Mouse (Mus musculus) liver, embryonic 13.5 days (tissue): ENCODE data around the gene Hoxc12. TPM values are rescaled to one million over a fixed set of nuclear protein-coding genes. Genes with fewer than 3 reads are reported as not detected.
A peak's percentile ranks its signal among the peaks of the same experiment; 100 is the strongest.

ENCODE experiments used
- ATAC-seq: fragments of 200-750 bp; cut with Nextera tagmentation; 2 replicates; pipeline ENCODE4 v1.8.0; 2017; ENCODE audit warnings: low read depth, mild to moderate bottlenecking, moderate number of reproducible peaks, moderate library complexity
- DNase-seq: peaks from one replicate; pipeline ENCODE4 v3.0.0; 2022
- H3K27ac ChIP-seq: fragments of 300-500 bp; sonication (generic); 2 replicates; pipeline ENCODE4 v1.5.1; 2015; ENCODE audit warnings: moderate library complexity, mild to moderate bottlenecking, inconsistent platforms
- H3K27me3 ChIP-seq: fragments of 300-500 bp; sonication (generic); 2 replicates; pipeline ENCODE4 v1.6.1; 2015; ENCODE audit warnings: mild to moderate bottlenecking, inconsistent platforms
- H3K36me3 ChIP-seq: fragments of 300-500 bp; sonication (generic); 2 replicates; pipeline ENCODE4 v1.6.1; 2015; ENCODE audit warnings: mild to moderate bottlenecking, inconsistent platforms
- H3K4me1 ChIP-seq: fragments of 300-500 bp; sonication (generic); replicated peaks from 2 replicates; pipeline ENCODE4 v1.6.1; 2015; ENCODE audit warnings: inconsistent platforms
- H3K4me2 ChIP-seq: fragments of 300-500 bp; sonication (generic); 2 replicates; pipeline ENCODE4 v1.6.1; 2015; ENCODE audit warnings: inconsistent platforms, mild to moderate bottlenecking, moderate library complexity
- H3K4me3 ChIP-seq: fragments of 300-500 bp; sonication (generic); replicated peaks from 2 replicates; pipeline ENCODE4 v1.5.1; 2015; ENCODE audit warnings: mild to moderate bottlenecking, inconsistent platforms
- H3K9ac ChIP-seq: fragments of 300-500 bp; sonication (generic); 2 replicates; pipeline ENCODE4 v1.6.1; 2015; ENCODE audit warnings: mild to moderate bottlenecking, inconsistent platforms
- H3K9me3 ChIP-seq: fragments of 300-500 bp; sonication (generic); replicated peaks from 2 replicates; pipeline ENCODE4 v1.6.1; 2016; ENCODE audit warnings: inconsistent platforms
- WGBS: fragments of 180-500 bp; shearing (Covaris S2); methylation state at CpG from one replicate; pipeline ENCODE4 v1.1.7; 2015; ENCODE audit not compliant: insufficient replicate concordance; 5-methylcytosine and 5-hydroxymethylcytosine counted together
- polyA plus RNA-seq: library from polyadenylated mRNA; unstranded; fragments of >200 nt; fragmentation: Nextera tagmentation; extraction: Ambion mirVana; gene quantifications from 2 replicates; pipeline ENCODE4 v1.2.1, GENCODE M21; 2015

Hoxc12 gene
- polyA plus RNA-seq, 1 experiment from 2014 or later, result not detected

DNA sequence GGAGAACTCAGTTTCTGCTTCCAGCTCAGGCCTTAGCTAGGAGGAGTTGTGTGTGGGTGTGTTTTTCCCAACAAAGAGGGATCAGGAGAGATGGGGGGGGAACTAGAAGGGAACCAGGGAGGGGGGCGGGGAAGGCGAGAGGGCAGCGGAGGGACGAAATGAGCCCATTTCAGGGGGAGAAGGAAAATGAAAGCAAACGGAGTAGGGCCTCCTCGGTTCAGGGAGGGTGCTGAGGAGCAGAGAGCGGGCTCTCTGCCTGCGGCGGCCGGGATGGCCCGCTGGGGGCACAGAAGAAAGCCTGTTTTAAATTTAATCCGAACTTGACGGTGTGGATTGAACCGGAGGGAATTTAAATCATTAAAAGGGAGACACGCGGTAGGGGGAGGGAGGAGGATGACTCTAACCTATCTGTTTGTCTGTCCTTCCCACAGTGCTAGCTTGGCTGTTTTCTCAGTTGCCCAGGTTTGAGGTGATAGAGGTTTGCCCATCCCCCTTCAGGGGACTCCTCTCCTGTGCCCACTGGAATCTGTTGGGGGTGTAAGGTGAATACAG, 40.9 kb downstream of the Hoxc12 start:
- Histone ChIP-seq H3K9me3 (no peaks in the 10 kb centered on the region), H3K4me1 (0 out of 2 replicates have a peak, but pooled peaks cover 6% of the 10 kb centered on the region), H3K9ac (no peak overlapping the region), H3K4me3 (peak overlapping the region; percentile 23), H3K27me3 (peaks cover 100% of the 10 kb centered on the region), H3K4me2 (peak overlapping the region; percentile 32; the same call in 1 of the 2 replicates), H3K36me3 (no peaks in the 10 kb centered on the region), H3K27ac (no peak overlapping the region)
- DNase-seq (no peak), ATAC-seq (no peak)
- WGBS, result 5% methylated on average over 16 of the region's 16 CpGs

DNA sequence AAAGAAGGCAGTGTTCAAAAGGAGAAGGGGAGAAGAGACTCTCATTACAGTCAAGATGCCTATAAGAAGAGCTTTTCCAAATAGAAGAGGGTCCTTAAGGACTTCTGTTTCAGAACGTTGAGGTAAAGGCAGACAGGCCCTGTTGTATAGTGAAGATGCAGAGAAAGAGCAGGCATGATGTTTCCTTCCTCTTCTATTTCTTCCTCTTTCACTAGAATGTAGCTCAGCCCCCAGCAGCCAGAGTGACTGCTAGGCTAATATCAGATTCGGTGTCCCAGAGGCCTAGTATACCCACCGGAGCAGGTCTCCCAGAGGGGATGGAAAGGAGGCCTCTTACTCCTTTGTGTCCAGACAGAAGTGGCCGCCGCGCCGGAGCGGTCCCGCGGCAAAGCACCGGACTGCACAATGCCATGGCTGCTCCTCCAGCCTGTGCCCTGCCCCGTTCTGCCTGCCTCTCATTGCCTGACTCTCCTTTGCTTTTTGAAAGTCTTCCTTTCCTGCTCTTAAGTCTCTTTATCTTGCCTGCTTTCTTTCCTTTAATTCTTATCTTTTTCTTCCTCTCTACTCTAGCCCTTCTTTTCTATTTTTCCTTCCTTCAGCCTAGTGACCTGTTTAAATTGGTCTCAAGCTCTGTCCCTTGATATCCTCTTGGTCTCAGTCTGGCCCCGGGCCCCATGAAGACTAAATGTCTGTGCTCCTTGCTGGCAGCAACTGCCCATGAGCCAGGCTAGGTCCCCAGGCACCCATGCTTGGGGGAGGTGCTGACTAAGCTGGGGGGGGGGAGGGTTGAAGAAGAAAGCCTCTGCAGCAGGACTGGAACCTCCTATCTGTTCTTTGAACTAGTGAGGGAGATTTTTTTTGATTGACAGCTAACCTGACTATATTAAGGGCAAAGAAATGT, 42.3 kb downstream of the Hoxc12 start:
- H3K4me1 ChIP-seq, result 0 out of 2 replicates have a peak, but pooled peaks cover 6% of the 10 kb centered on the region
- ATAC-seq, result no peak
- H3K4me2 ChIP-seq, result no peak overlapping the region
- no peak overlapping the region for H3K4me3 ChIP-seq
- no peak overlapping the region for H3K27ac ChIP-seq
- no peaks in the 10 kb centered on the region for H3K9me3 ChIP-seq
- peaks cover 100% of the 10 kb centered on the region for H3K27me3 ChIP-seq
- no peak overlapping the region for H3K9ac ChIP-seq
- no peak for DNase-seq
- no peaks in the 10 kb centered on the region for H3K36me3 ChIP-seq
- WGBS, result 4% methylated on average over 13 of the region's 13 CpGs

- Histone ChIP-seq H3K9ac (no peak overlapping the region), H3K4me1 (0 out of 2 replicates have a peak, but pooled peaks cover 6% of the 10 kb centered on the region), H3K4me3 (no peak overlapping the region), H3K27me3 (peaks cover 100% of the 10 kb centered on the region), H3K4me2 (no peak overlapping the region), H3K27ac (no peak overlapping the region), H3K36me3 (no peaks in the 10 kb centered on the region), H3K9me3 (no peaks in the 10 kb centered on the region)
- DNase-seq (no peak), ATAC-seq (no peak)
- WGBS, result 0% methylated on average over 1 of the region's 1 CpGs
Measured at GRCm38 (mm10) chr15:102979936-102980335, 43.4 kb downstream of the Hoxc12 start.

DNA sequence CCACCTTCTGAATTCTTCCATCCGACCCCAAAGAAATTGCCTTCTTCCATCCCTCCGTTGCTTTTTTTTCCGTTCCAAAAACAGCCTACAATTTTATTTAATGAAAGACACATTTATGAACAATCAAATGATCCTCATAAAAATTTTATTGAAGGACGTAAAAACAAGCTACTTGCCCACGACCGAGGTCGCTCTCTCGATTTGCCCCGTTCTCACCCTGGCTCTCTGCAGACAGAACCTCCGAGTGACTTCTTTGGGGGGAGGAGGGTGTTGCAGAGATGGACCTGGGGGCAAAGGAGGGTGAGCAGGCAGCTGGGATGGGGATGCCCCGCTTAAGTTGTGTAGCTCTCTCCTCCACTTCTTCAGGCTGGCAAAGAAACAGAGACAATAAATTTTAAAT, 43.8 kb downstream of the Hoxc12 start:
- Histone ChIP-seq H3K36me3 (no peaks in the 10 kb centered on the region), H3K27ac (no peak overlapping the region), H3K4me3 (no peak overlapping the region), H3K4me1 (0 out of 2 replicates have a peak, but pooled peaks cover 6% of the 10 kb centered on the region), H3K4me2 (no peak overlapping the region), H3K9ac (no peak overlapping the region), H3K27me3 (peaks cover 100% of the 10 kb centered on the region), H3K9me3 (no peaks in the 10 kb centered on the region)
- ATAC-seq, result no peak
- DNase-seq, result no peak
- 6% methylated on average over 11 of the region's 11 CpGs for WGBS

DNA sequence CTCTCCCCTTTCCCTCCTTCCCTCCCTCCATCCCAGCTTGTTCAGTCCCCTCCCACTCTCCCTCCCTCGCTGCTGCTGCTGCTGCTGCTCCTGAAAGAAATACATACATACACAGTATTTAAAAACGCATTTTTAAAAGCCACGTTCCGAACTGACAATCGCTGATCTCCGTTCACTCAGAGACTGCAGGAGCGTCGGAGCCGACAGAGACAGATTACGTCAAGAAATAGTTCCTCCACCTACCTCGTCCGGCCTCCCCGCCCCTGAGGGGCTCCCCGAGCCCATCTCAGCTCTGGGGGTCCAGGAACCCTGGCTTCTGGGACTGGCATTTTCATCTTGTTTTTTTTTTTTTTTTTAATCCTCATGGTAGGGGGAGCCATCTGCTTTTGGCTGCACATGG, 44.4 kb downstream of the Hoxc12 start:
- peaks cover 100% of the 10 kb centered on the region for H3K27me3 ChIP-seq
- no peaks in the 10 kb centered on the region for H3K36me3 ChIP-seq
- H3K9me3 ChIP-seq, result no peaks in the 10 kb centered on the region
- H3K4me2 ChIP-seq, result peak overlapping the region; percentile 46; the same call in 1 of the 2 replicates
- WGBS, result 2% methylated on average over 14 of the region's 14 CpGs
- no peak for DNase-seq
- H3K4me3 ChIP-seq, result no peak overlapping the region
- 0 out of 2 replicates have a peak, but pooled peaks cover 6% of the 10 kb centered on the region for H3K4me1 ChIP-seq
- H3K9ac ChIP-seq, result no peak overlapping the region
- no peak for ATAC-seq
- H3K27ac ChIP-seq, result no peak overlapping the region

GRCm38 (mm10) chr15:102981379-102982288, 45.1 kb downstream of the Hoxc12 start:
- H3K9ac ChIP-seq, result no peak overlapping the region
- H3K4me3 ChIP-seq, result peak overlapping the region; percentile 12
- H3K4me1 ChIP-seq, result 0 out of 2 replicates have a peak, but pooled peaks cover 6% of the 10 kb centered on the region
- H3K4me2 ChIP-seq, result peak overlapping the region; percentile 46
- H3K27me3 ChIP-seq, result peaks cover 100% of the 10 kb centered on the region
- H3K36me3 ChIP-seq, result no peaks in the 10 kb centered on the region
- 1% methylated on average over 88 of the region's 88 CpGs for whole genome bisulfite sequencing
- DNase-seq (no peak), ATAC-seq (no peak)
- H3K27ac ChIP-seq, result no peak overlapping the region
- no peaks in the 10 kb centered on the region for H3K9me3 ChIP-seq

- no peak for ATAC-seq
- 0 out of 2 replicates have a peak, but pooled peaks cover 6% of the 10 kb centered on the region for H3K4me1 ChIP-seq
- WGBS, result 2% methylated on average over 12 of the region's 12 CpGs
- peaks cover 100% of the 10 kb centered on the region for H3K27me3 ChIP-seq
- no peak overlapping the region for H3K9ac ChIP-seq
- no peaks in the 10 kb centered on the region for H3K9me3 ChIP-seq
- H3K4me3 ChIP-seq, result no peak overlapping the region
- no peak overlapping the region for H3K27ac ChIP-seq
- no peak overlapping the region for H3K4me2 ChIP-seq
- DNase-seq, result no peak
- no peaks in the 10 kb centered on the region for H3K36me3 ChIP-seq
Measured at GRCm38 (mm10) chr15:102983716-102984115, 47.2 kb downstream of the Hoxc12 start.

- no peak overlapping the region for H3K4me3 ChIP-seq
- H3K4me2 ChIP-seq, result no peak overlapping the region
- no peak for ATAC-seq
- no peak overlapping the region for H3K9ac ChIP-seq
- 7% methylated on average over 10 of the region's 10 CpGs for WGBS
- H3K27ac ChIP-seq, result no peak overlapping the region
- DNase-seq, result no peak
- 0 out of 2 replicates have a peak, but pooled peaks cover 6% of the 10 kb centered on the region for H3K4me1 ChIP-seq
- peaks cover 100% of the 10 kb centered on the region for H3K27me3 ChIP-seq
- no peaks in the 10 kb centered on the region for H3K9me3 ChIP-seq
- H3K36me3 ChIP-seq, result no peaks in the 10 kb centered on the region
Measured at GRCm38 (mm10) chr15:102984521-102984920, 48.0 kb downstream of the Hoxc12 start.

GRCm38 (mm10) chr15:102984925-102985324, 48.4 kb downstream of the Hoxc12 start:
- no peaks in the 10 kb centered on the region for H3K9me3 ChIP-seq
- no peak overlapping the region for H3K4me2 ChIP-seq
- 0 out of 2 replicates have a peak, but pooled peaks cover 6% of the 10 kb centered on the region for H3K4me1 ChIP-seq
- H3K4me3 ChIP-seq, result no peak overlapping the region
- H3K36me3 ChIP-seq, result no peaks in the 10 kb centered on the region
- DNase-seq, result no peak
- H3K27ac ChIP-seq, result no peak overlapping the region
- WGBS, result 8% methylated on average over 3 of the region's 3 CpGs
- no peak for ATAC-seq
- H3K27me3 ChIP-seq, result peaks cover 100% of the 10 kb centered on the region
- no peak overlapping the region for H3K9ac ChIP-seq

- no peak overlapping the region for H3K27ac ChIP-seq
- peaks cover 99% of the 10 kb centered on the region for H3K27me3 ChIP-seq
- H3K4me1 ChIP-seq, result no peaks in the 10 kb centered on the region
- no peak overlapping the region for H3K4me2 ChIP-seq
- DNase-seq (peak; percentile 55), ATAC-seq (no peak)
- H3K36me3 ChIP-seq, result no peaks in the 10 kb centered on the region
- H3K9me3 ChIP-seq, result no peaks in the 10 kb centered on the region
- WGBS, result 4% methylated on average over 21 of the region's 21 CpGs
- no peak overlapping the region for H3K9ac ChIP-seq
- no peak overlapping the region for H3K4me3 ChIP-seq
Measured at GRCm38 (mm10) chr15:102987124-102987833, 50.7 kb downstream of the Hoxc12 start.
